Mouse (Mus musculus) forebrain, embryonic 11.5 days (tissue): ENCODE measurements at regions not wholly inside any gene's neighbourhood (a gene's known extent, or its start where the extent isn't known, plus 50 kb on each side); places are given as distances from the start of the nearest gene placed in this dataset.

Experiments
- ATAC-seq: fragments of 200-750 bp; cut with Nextera tagmentation; replicated peaks from 2 replicates; pipeline ENCODE4 v1.8.0; 2017; ENCODE audit warnings: moderate TSS enrichment; ENCODE audit not compliant: low FRiP score
- DNase-seq: peaks from one replicate; pipeline ENCODE4 v3.0.0-alpha.2; 2017; ENCODE audit warnings: low spot score
- H3K27ac ChIP-seq: fragments of 300-500 bp; sonication (generic); 2 replicates; pipeline ENCODE4 v1.5.1; 2014; ENCODE audit warnings: low read depth, low read length
- H3K27me3 ChIP-seq: fragments of 300-500 bp; sonication (generic); 2 replicates; pipeline ENCODE4 v1.6.1; 2014; ENCODE audit warnings: mild to moderate bottlenecking, low read length, mixed read lengths; ENCODE audit not compliant: control insufficient read depth, insufficient read depth
- H3K36me3 ChIP-seq: fragments of 300-500 bp; sonication (generic); 2 replicates; pipeline ENCODE4 v1.6.1; 2014; ENCODE audit warnings: mild to moderate bottlenecking, low read length, moderate library complexity, mixed read lengths; ENCODE audit not compliant: control insufficient read depth, insufficient read depth
- H3K4me1 ChIP-seq: fragments of 300-500 bp; sonication (generic); replicated peaks from 2 replicates; pipeline ENCODE4 v1.6.1; 2014; ENCODE audit warnings: low read length, mixed read lengths; ENCODE audit not compliant: control insufficient read depth, insufficient read depth
- H3K4me2 ChIP-seq: fragments of 300-500 bp; sonication (generic); 2 replicates; pipeline ENCODE4 v1.6.1; 2014; ENCODE audit warnings: low read depth, mild to moderate bottlenecking, low read length, moderate library complexity, mixed read lengths; ENCODE audit not compliant: severe bottlenecking
- H3K4me3 ChIP-seq: fragments of 300-500 bp; sonication (generic); 2 replicates; pipeline ENCODE4 v1.5.1; 2014; ENCODE audit warnings: low read depth, low read length
- H3K9ac ChIP-seq: fragments of 300-500 bp; sonication (generic); 2 replicates; pipeline ENCODE4 v1.6.1; 2014; ENCODE audit warnings: low read length
- H3K9me3 ChIP-seq: fragments of 300-500 bp; sonication (generic); 2 replicates; pipeline ENCODE4 v1.6.1; 2016; ENCODE audit warnings: low read length, mixed read lengths; ENCODE audit not compliant: control insufficient read depth
- WGBS: fragments of 180-500 bp; shearing (Covaris S2); extraction: QIAGEN DNeasy Blood & Tissue Kit; methylation state at CpG from one replicate; pipeline ENCODE4 v1.1.7; 2014; 5-methylcytosine and 5-hydroxymethylcytosine counted together

DNA sequence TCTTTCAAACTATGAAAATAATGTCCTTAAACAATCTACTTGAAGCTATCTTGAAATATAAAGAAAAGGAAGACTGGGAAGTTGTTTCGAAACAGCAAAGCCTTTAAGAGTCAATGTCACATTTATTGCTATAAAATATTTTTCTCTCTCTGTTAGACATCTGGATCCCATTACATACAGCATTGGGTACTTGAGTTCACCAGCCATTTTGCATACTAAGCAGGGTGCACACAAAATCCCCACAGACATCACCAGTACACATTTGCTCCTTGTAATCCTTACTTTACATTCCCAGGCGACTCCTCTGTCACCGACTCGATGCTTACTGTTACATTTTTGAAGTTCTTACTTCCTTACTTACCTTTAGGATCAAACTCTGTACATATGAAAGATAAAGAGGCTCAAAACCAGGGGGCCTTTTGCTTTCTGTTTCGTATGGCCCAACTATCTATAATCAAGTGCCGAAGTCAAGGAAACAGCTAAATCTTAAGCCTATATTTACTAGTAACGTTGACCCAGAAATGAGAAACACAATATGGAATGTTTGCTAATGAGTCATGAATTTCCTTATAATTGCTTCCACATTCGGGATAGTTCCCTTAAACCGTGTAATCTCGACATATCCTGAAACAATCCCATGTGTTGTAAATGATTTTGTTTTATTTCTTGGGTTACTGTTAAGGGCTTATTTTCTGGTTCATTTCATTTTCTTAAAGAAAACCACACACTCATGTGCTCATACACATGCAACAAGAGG is 49.8 kb upstream of the Nr2f2 start:
- Histone ChIP-seq H3K4me1 (no peaks in the 10 kb centered on the region), H3K9me3 (no peaks in the 10 kb centered on the region), H3K4me2 (no peak overlapping the region), H3K36me3 (no peaks in the 10 kb centered on the region), H3K27me3 (no peaks in the 10 kb centered on the region), H3K9ac (no peak overlapping the region), H3K27ac (no peak overlapping the region), H3K4me3 (no peak overlapping the region)
- WGBS, result 85% methylated on average over 10 of the region's 10 CpGs
- no peak for ATAC-seq
- no peak for DNase-seq
